Mouse (Mus musculus): ENCODE data around the gene Apobec3. TPM values are rescaled to one million over a fixed set of nuclear protein-coding genes. Genes with fewer than 3 reads are reported as not detected.
A peak's percentile ranks its signal among the peaks of the same experiment; 100 is the strongest.

The Apobec3 gene
- polyA plus RNA-seq, 1 experiment from 2014 or later = 6.9 TPM

GRCm38 (mm10) chr15:79943584-79943983 is 52.1 kb downstream of the Apobec3 start:
- Histone ChIP-seq H3K4me2 (replicated peaks) (no peak overlapping the region), H3K27me3 (peaks cover 11% of the 10 kb centered on the region), H3K9ac (replicated peaks) (no peak overlapping the region), H3K4me3 (no peak overlapping the region), H3K27ac (replicated peaks) (no peak overlapping the region), H3K4me1 (no peaks in the 10 kb centered on the region), H3K36me3 (no peaks in the 10 kb centered on the region), H3K9me3 (no peaks in the 10 kb centered on the region)
- WGBS = 70% methylated on average over 3 of the region's 3 CpGs
- ATAC-seq (ENCODE audit: low FRiP score, low read depth) = no peak

GRCm38 (mm10) chr15:79944948-79945347 is 53.5 kb downstream of the Apobec3 start:
- Histone ChIP-seq H3K4me2 (replicated peaks) (no peak overlapping the region), H3K27me3 (peaks cover 11% of the 10 kb centered on the region), H3K4me1 (peaks cover 6% of the 10 kb centered on the region), H3K36me3 (no peaks in the 10 kb centered on the region), H3K9me3 (no peaks in the 10 kb centered on the region), H3K27ac (replicated peaks) (no peak overlapping the region), H3K9ac (replicated peaks) (no peak overlapping the region), H3K4me3 (no peak overlapping the region)
- ATAC-seq (ENCODE audit: low FRiP score, low read depth) = no peak
- WGBS = 79% methylated on average over 5 of the region's 5 CpGs

GRCm38 (mm10) chr15:79946022-79946421 is 54.6 kb downstream of the Apobec3 start:
- WGBS = 14% methylated on average over 4 of the region's 4 CpGs
- no peak overlapping the region for H3K4me2 ChIP-seq (replicated peaks)
- ATAC-seq (ENCODE audit: low FRiP score, low read depth) = peak; percentile 69; the same call in 1 of the 2 replicates
- no peaks in the 10 kb centered on the region for H3K9me3 ChIP-seq
- H3K27ac ChIP-seq (replicated peaks) = no peak overlapping the region
- peaks cover 16% of the 10 kb centered on the region for H3K4me1 ChIP-seq
- no peak overlapping the region for H3K9ac ChIP-seq (replicated peaks)
- no peak overlapping the region for H3K4me3 ChIP-seq
- H3K36me3 ChIP-seq = no peaks in the 10 kb centered on the region
- peaks cover 11% of the 10 kb centered on the region for H3K27me3 ChIP-seq

- H3K36me3 ChIP-seq = no peaks in the 10 kb centered on the region
- no peaks in the 10 kb centered on the region for H3K9me3 ChIP-seq
- peaks cover 21% of the 10 kb centered on the region for H3K4me1 ChIP-seq
- no peak for ATAC-seq (ENCODE audit: low FRiP score, low read depth)
- H3K27me3 ChIP-seq = peaks cover 12% of the 10 kb centered on the region
- no peak overlapping the region for H3K27ac ChIP-seq (replicated peaks)
- H3K4me2 ChIP-seq (replicated peaks) = no peak overlapping the region
- whole genome bisulfite sequencing = 57% methylated on average over 9 of the region's 9 CpGs
- no peak overlapping the region for H3K9ac ChIP-seq (replicated peaks)
- H3K4me3 ChIP-seq = no peak overlapping the region
Measured at GRCm38 (mm10) chr15:79946790-79947189, 55.3 kb downstream of the Apobec3 start.

GRCm38 (mm10) chr15:79947681-79948080 is 56.2 kb downstream of the Apobec3 start:
- WGBS = 76% methylated on average over 6 of the region's 6 CpGs
- Histone ChIP-seq H3K4me2 (replicated peaks) (no peak overlapping the region), H3K36me3 (no peaks in the 10 kb centered on the region), H3K9me3 (no peaks in the 10 kb centered on the region), H3K27me3 (peaks cover 21% of the 10 kb centered on the region), H3K4me3 (no peak overlapping the region), H3K27ac (replicated peaks) (no peak overlapping the region), H3K9ac (replicated peaks) (no peak overlapping the region), H3K4me1 (peaks cover 21% of the 10 kb centered on the region)
- ATAC-seq (ENCODE audit: low FRiP score, low read depth) = no peak

GRCm38 (mm10) chr15:79950250-79951025 is 59.0 kb downstream of the Apobec3 start:
- Histone ChIP-seq H3K4me3 (peak overlapping the region; percentile 35), H3K9me3 (no peaks in the 10 kb centered on the region), H3K4me2 (replicated peaks) (peak overlapping the region; percentile 59), H3K36me3 (no peaks in the 10 kb centered on the region), H3K9ac (replicated peaks) (peak overlapping the region; percentile 28; the same call in 1 of the 2 replicates), H3K27ac (replicated peaks) (peak overlapping the region; percentile 35; the same call in 1 of the 2 replicates), H3K27me3 (peaks cover 13% of the 10 kb centered on the region), H3K4me1 (peaks cover 21% of the 10 kb centered on the region)
- WGBS = 3% methylated on average over 24 of the region's 24 CpGs
- ATAC-seq (ENCODE audit: low FRiP score, low read depth) = peak; percentile 71

GRCm38 (mm10) chr15:79951226-79951625 is 59.8 kb downstream of the Apobec3 start:
- no peak overlapping the region for H3K4me3 ChIP-seq
- peak overlapping the region; percentile 28; the same call in 1 of the 2 replicates for H3K9ac ChIP-seq (replicated peaks)
- no peak for ATAC-seq (ENCODE audit: low FRiP score, low read depth)
- 72% methylated on average over 6 of the region's 6 CpGs for WGBS
- peak overlapping the region; percentile 35; the same call in 1 of the 2 replicates for H3K27ac ChIP-seq (replicated peaks)
- no peak overlapping the region for H3K4me2 ChIP-seq (replicated peaks)
- no peaks in the 10 kb centered on the region for H3K9me3 ChIP-seq
- H3K36me3 ChIP-seq = no peaks in the 10 kb centered on the region
- peaks cover 13% of the 10 kb centered on the region for H3K27me3 ChIP-seq
- H3K4me1 ChIP-seq = peaks cover 21% of the 10 kb centered on the region

- no peak overlapping the region for H3K9ac ChIP-seq (replicated peaks)
- no peaks in the 10 kb centered on the region for H3K9me3 ChIP-seq
- no peaks in the 10 kb centered on the region for H3K36me3 ChIP-seq
- H3K4me1 ChIP-seq = peaks cover 21% of the 10 kb centered on the region
- 0 out of 2 replicates have a peak overlapping the region, but pooled peaks have one; percentile 35 for H3K27ac ChIP-seq (replicated peaks)
- WGBS = 62% methylated on average over 14 of the region's 14 CpGs
- H3K4me3 ChIP-seq = no peak overlapping the region
- no peak overlapping the region for H3K4me2 ChIP-seq (replicated peaks)
- H3K27me3 ChIP-seq = peaks cover 13% of the 10 kb centered on the region
- ATAC-seq (ENCODE audit: low FRiP score, low read depth) = no peak
Measured at GRCm38 (mm10) chr15:79951730-79952503, 60.5 kb downstream of the Apobec3 start.

GRCm38 (mm10) chr15:79952504-79953231 is 61.2 kb downstream of the Apobec3 start:
- WGBS = 49% methylated on average over 11 of the region's 11 CpGs
- no peak overlapping the region for H3K9ac ChIP-seq (replicated peaks)
- no peaks in the 10 kb centered on the region for H3K9me3 ChIP-seq
- peaks cover 21% of the 10 kb centered on the region for H3K4me1 ChIP-seq
- no peak overlapping the region for H3K4me2 ChIP-seq (replicated peaks)
- H3K36me3 ChIP-seq = no peaks in the 10 kb centered on the region
- 0 out of 2 replicates have a peak overlapping the region, but pooled peaks have one; percentile 12 for H3K27ac ChIP-seq (replicated peaks)
- no peak for ATAC-seq (ENCODE audit: low FRiP score, low read depth)
- peaks cover 13% of the 10 kb centered on the region for H3K27me3 ChIP-seq
- no peak overlapping the region for H3K4me3 ChIP-seq

GRCm38 (mm10) chr15:79953470-79953869 is 62.0 kb downstream of the Apobec3 start:
- peaks cover 13% of the 10 kb centered on the region for H3K27me3 ChIP-seq
- H3K9ac ChIP-seq (replicated peaks) = no peak overlapping the region
- no peak overlapping the region for H3K4me2 ChIP-seq (replicated peaks)
- H3K4me1 ChIP-seq = peaks cover 21% of the 10 kb centered on the region
- no peak overlapping the region for H3K27ac ChIP-seq (replicated peaks)
- H3K36me3 ChIP-seq = no peaks in the 10 kb centered on the region
- no peak for ATAC-seq (ENCODE audit: low FRiP score, low read depth)
- no peaks in the 10 kb centered on the region for H3K9me3 ChIP-seq
- no peak overlapping the region for H3K4me3 ChIP-seq
- 71% methylated on average over 7 of the region's 7 CpGs for WGBS

GRCm38 (mm10) chr15:79956559-79956958 is 65.1 kb downstream of the Apobec3 start:
- Histone ChIP-seq H3K9me3 (no peaks in the 10 kb centered on the region), H3K27me3 (peaks cover 13% of the 10 kb centered on the region), H3K9ac (replicated peaks) (no peak overlapping the region), H3K4me2 (replicated peaks) (no peak overlapping the region), H3K4me3 (no peak overlapping the region), H3K36me3 (no peaks in the 10 kb centered on the region), H3K4me1 (peaks cover under 1% of the 10 kb centered on the region; the same call in 1 of the 2 replicates), H3K27ac (replicated peaks) (no peak overlapping the region)
- WGBS = 90% methylated on average over 8 of the region's 8 CpGs
- no peak for ATAC-seq (ENCODE audit: low FRiP score, low read depth)
